Mouse (Mus musculus): ENCODE data around the gene Gm826. TPM values are rescaled to one million over a fixed set of nuclear protein-coding genes. Genes with fewer than 3 reads are reported as not detected.

The Gm826 gene
- not detected for total RNA-seq (2021)
- long read RNA-seq, experiment 1, result 0 reads
- long read RNA-seq, experiment 2, result 0 reads

GRCm38 (mm10) chr2:160334111-160334661 lies at the start of gene Gm826:
Gene Gm826 (minus strand): TSS chr2:160334162.
- no peak for DNase-seq (ENCODE audit: low spot score in 2 of 2)
- intact Hi-C loops (cut with DNase I), result no loop called here

DNA sequence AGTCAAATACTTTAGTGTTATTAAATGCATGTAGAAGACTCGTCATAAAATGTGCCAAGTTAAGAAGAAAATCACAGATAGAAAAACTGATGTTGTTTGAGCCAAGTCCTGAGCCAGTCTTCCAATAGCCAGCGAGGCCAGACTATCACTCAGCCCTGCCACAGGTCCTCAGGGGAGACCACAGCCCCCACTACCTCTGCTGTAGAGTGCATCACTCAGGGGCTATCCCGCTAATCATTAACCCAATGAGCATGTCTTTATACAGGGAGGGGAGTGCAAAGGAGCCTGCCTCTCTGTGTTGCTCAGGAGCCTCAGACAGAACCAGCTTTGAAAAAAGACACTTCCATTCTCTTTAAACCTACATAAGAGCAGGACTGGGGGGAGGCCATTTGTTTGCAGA lies 49.5 kb upstream of the Gm826 start:
- intact Hi-C loops (cut with DNase I), result no loop called here
- no peak for DNase-seq (ENCODE audit: low spot score in 2 of 2)

DNA sequence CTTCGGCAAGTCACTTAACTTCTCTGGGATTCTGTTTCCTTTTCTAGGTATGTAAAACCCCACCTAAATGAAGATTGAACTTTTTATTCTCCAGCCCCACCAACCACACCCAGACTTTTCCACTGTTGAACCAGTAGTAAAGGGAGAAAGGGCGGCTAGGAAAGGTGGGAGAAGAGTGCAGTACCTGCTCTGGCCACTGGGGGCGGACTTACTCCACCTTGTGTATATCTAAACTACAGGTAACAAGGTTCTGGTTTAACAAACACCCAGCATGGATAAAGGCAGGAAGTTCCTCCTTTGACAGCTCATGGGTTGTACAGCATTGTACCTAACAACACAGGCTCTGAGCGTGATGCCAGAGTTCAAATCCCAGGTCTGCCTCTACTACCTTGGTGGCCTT lies 44.3 kb upstream of the Gm826 start:
- intact Hi-C loops (cut with DNase I), result loop anchor here (5.0 kb wide), 1 partner anchor 199 kb away; no protein-coding TSS in a partner anchor
- DNase-seq (ENCODE audit: low spot score in 2 of 2), result peak; percentile 30 to 65

DNA sequence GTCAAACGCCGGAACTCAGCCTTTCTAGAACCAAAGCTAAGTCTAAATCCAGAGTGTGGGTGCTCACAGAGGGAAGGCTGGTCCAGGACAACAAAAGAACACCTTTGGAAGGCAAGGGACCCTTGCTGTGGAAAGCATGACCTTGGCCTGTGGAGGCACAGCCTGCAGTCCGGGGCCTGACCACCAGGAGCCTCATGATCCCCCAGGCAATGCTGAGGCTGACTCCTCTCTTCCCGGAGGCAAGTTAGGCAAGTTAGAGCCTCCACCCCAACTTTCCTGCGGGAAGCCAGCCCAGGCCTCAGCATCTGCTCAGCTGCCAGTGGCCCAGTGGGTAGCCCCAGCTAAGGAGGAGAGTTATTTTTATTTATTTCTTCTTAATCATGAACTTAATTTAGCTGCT lies 42.3 kb upstream of the Gm826 start:
- intact Hi-C loops (cut with DNase I), result loop anchor here (5.0 kb wide), 1 partner anchor 201 kb away; no protein-coding TSS in a partner anchor
- no peak for DNase-seq (ENCODE audit: low spot score in 2 of 2)

GRCm38 (mm10) chr2:160369653-160370420 lies 35.9 kb upstream of the Gm826 start:
- DNase-seq (ENCODE audit: low spot score in 2 of 2), result no peak
- intact Hi-C loops (cut with DNase I), result loop anchor here (2.0 to 10.0 kb wide), 7 partner anchors 123 to 1457 kb away; no protein-coding TSS in a partner anchor

DNA sequence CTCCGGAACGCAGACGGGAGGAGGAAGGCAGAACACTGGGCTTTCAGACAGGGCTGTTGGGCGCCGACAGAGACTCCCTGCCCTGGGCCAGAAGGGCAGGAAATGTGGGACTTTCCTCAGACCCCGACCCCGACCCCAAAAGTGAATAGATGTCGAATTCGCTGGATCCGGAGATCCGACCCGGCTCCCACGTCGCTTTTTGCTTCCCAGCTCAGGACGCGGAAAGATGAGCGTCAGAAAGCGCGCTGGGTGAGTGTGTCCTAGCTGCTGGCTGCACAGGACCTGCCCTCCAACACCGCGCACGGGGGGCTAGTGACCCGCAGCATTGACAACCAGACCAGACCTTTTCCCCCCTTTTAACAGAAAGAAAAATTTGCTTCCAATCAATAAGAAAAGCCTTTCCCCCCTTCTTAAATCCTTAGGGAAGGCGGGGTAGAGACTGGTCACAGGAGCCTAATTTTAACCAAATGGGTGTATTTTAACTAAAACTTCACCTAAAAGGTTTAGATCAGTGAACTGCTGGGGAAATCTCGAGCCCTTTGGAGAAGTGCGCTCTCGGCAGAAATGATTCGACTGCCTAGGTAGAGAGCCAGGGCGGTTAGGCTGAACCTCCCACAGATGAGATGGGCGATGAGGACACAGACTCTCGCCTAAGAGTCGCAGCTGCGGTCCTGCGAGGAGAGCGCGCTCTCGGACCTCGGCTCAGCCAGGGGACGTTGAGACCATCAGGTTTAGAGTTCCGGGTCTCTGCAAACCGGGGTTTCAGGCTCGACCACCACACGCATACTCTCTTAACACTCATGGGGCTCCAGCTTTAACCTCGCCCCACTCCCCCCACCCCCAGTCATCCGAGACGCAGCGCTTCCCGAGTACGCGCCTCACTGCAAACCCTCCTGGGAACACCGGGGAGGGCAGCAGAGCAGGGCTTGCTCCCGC lies 34.7 kb upstream of the Gm826 start:
- DNase-seq (ENCODE audit: low spot score in 2 of 2), result no peak
- intact Hi-C loops (cut with DNase I), result loop anchor here (2.0 to 10.0 kb wide), 7 partner anchors 121 to 1456 kb away; no protein-coding TSS in a partner anchor

GRCm38 (mm10) chr2:160367448-160368208 lies 33.7 kb upstream of the Gm826 start:
- intact Hi-C loops (cut with DNase I), result loop anchor here (2.0 to 10.0 kb wide), 7 partner anchors 120 to 1455 kb away; no protein-coding TSS in a partner anchor
- DNase-seq (ENCODE audit: low spot score in 2 of 2), result peak; percentile 94 to 95

DNA sequence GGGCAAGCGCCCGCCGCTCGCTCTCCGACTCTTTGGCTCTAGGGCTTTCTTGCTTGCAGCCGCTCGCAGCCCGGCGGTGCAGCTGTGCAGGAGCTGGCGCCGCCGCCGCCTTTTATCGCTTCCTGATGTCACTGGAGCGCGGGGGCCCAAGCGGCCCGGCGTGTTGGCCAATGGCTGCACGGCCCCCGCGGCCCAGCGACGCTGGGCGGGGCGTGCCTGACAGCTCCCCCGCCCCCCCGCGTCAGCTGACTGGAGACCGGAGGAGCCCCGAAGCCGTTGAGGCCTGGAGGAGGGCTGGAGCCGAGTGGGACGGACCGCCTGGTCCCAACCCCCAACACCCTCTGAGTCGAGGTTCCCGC lies 33.0 kb upstream of the Gm826 start, which contains the start of gene Mafb:
TSS of gene Mafb (minus strand) at position 86 of the 359 bp plus-strand sequence.
- intact Hi-C loops (cut with DNase I), result loop anchor here (5.0 to 10.0 kb wide), 6 partner anchors 120 to 1310 kb away; no protein-coding TSS in a partner anchor
- DNase-seq (ENCODE audit: low spot score in 2 of 2), result peak; percentile 89 to 90

GRCm38 (mm10) chr2:160366111-160366979 lies 32.4 kb upstream of the Gm826 start:
- DNase-seq (ENCODE audit: low spot score in 2 of 2), result no peak
- intact Hi-C loops (cut with DNase I), result loop anchor here (5.0 to 10.0 kb wide), 6 partner anchors 119 to 1309 kb away; no protein-coding TSS in a partner anchor

GRCm38 (mm10) chr2:160365107-160365911 lies 31.3 kb upstream of the Gm826 start:
- no peak for DNase-seq (ENCODE audit: low spot score in 2 of 2)
- intact Hi-C loops (cut with DNase I), result loop anchor here (5.0 to 10.0 kb wide), 6 partner anchors 118 to 1308 kb away; no protein-coding TSS in a partner anchor

GRCm38 (mm10) chr2:160364666-160365065 lies 30.7 kb upstream of the Gm826 start:
- intact Hi-C loops (cut with DNase I), result loop anchor here (5.0 to 10.0 kb wide), 6 partner anchors 117 to 1307 kb away; no protein-coding TSS in a partner anchor
- no peak for DNase-seq (ENCODE audit: low spot score in 2 of 2)

GRCm38 (mm10) chr2:160364128-160364650 lies 30.2 kb upstream of the Gm826 start:
- intact Hi-C loops (cut with DNase I), result loop anchor here (10.0 kb wide), 1 partner anchor 779 kb away; no protein-coding TSS in a partner anchor

DNA sequence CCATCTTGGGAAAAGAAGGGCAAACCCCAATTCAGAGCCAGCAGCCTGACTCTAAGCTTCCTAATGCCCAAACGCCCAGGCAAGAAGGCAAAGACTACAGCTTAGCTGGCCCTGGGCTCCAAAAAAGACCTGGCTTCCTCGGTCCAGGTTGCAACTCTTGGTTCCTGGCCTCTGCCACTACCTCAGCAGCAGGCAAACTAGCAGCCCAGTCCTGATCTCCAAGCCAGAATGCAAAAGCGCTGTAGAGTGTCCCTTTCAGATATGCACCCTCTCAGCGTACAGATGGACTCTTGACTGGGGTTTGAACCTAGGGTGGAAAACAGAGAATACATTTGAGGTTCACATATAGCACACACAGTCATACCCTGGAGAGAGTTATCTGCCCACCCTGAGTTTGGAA lies 29.2 kb upstream of the Gm826 start:
- intact Hi-C loops (cut with DNase I), result loop anchor here (10.0 kb wide), 1 partner anchor 778 kb away; no protein-coding TSS in a partner anchor
- DNase-seq (ENCODE audit: low spot score in 2 of 2), result no peak

More at GRCm38 (mm10) chr2:160364128-160364650, 30.2 kb upstream of the Gm826 start:
- no peak for DNase-seq (ENCODE audit: low spot score in 2 of 2)

DNA sequence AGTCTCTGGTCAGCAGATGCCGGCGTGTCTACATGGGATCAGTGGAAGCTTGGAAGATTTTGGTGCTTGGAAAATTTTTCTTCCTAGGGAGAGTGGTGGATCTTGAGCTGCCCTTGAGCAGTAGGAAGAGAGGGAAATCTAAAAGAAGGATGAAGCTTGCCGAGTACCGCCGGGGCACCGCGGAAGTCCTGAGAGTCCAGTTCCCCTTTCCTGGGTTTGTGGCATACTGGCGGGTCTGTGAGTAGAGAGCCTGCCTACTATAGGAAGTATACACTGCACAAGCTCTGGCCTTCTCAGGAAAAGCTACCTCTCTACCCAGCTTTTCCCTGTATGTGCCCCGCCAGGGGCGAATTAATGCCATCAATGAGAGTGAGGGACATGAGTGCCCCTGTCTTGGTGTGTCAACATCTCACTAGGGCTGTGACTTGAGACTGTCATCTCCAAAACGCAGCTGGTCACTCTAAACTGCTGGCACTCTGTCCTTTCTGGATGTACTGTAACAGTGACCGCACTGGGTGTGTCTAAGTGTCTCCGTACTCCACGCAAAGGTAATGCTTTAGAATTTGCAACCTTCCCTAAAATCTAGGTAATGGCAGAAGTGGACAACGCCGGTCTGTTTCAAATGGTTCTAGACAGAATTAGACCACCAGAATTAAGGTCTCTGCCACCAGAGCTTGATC lies 27.6 kb upstream of the Gm826 start:
- intact Hi-C loops (cut with DNase I), result loop anchor here (10.0 kb wide), 1 partner anchor 777 kb away; no protein-coding TSS in a partner anchor
- no peak for DNase-seq (ENCODE audit: low spot score in 2 of 2)

GRCm38 (mm10) chr2:160360234-160360874 lies 26.4 kb upstream of the Gm826 start:
- intact Hi-C loops (cut with DNase I), result loop anchor here (10.0 kb wide), 1 partner anchor 776 kb away; no protein-coding TSS in a partner anchor
- no peak for DNase-seq (ENCODE audit: low spot score in 2 of 2)

Data from left cerebral cortex, postnatal 14 days (tissue).